Mouse (Mus musculus): ENCODE data around the gene Lactbl1.

Gene Lactbl1

GRCm38 (mm10) chr4:136637563-136638229, 15.3 kb downstream of the Lactbl1 start:
- peak; percentile 46 for DNase-seq

- no peak for DNase-seq
Measured at GRCm38 (mm10) chr4:136638230-136638750, 15.9 kb downstream of the Lactbl1 start.

- DNase-seq, result no peak
Measured at GRCm38 (mm10) chr4:136638890-136639289, 16.5 kb downstream of the Lactbl1 start.

DNA sequence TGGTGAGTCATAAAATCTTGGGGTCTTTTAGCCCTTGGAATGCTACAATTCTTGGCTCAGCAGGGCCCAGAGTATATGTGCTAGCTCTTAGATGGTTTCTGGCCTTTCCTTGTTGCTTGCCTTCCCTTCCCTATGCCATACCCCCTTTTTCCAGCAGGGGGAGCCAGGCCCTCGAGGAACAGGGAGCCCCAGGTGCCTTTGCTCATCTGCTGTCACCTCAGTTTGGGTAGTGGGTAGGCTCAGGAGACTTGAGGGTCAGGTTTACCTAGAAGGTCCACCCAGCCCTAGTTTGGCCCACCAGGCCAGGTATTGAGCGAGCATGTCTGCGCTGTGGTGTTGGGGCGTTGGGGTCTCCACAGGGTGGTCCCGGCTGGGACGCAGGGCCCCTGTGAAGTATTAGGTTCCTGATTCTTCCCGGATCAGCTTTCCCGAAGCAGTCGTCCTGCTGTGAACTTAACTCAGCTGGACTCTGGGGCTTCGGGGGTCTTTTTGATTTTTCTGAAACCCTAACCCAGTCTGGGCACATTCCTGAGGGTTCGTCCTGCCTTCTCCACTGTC, 26.6 kb downstream of the Lactbl1 start:
- DNase-seq, result peak; percentile 81

- DNase-seq, result no peak
Measured at GRCm38 (mm10) chr4:136649480-136650196, 27.2 kb downstream of the Lactbl1 start.

DNA sequence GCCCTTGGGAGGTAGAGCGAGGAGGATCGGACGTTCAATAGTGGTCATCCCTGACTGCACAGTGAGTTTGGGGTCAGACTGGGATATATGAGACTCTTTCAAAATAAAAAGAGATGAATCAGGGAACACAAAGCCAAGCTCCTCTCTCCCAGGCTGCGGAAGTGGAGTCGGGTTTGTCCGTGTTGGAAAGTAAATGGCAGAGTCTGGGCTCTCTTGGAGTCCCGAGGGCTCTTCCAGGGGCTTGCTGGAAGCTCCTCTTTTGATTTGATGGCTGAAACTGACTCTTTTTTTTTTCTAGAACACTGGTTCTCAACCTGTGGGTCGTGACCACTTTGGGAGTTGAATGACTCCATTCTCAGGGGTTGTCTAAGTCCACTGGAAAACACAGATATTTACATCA, 27.8 kb downstream of the Lactbl1 start:
- DNase-seq, result no peak

DNA sequence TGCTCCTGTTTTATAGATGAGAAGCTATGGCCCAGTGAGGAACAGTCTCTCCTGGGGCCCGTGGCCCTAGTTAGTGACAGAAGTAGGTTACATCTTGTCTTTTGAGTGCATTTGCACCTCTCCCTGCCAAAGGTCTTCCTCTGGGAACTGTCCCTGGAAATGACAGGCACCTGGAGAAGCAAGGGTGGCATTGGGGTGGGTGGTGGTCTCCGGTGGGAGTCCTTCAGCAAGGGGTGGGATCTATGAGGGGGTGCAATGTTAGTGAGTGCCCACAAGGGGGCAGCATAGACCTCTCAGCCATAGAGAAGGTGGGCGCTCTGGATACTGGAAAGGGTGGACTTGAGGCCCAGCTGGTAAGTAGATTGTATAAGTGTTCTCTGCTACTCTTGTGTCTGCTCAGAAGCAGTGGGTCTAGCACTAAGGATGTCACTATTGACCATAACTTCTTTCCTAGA, 29.0 kb downstream of the Lactbl1 start:
- DNase-seq, result peak; percentile 47

DNA sequence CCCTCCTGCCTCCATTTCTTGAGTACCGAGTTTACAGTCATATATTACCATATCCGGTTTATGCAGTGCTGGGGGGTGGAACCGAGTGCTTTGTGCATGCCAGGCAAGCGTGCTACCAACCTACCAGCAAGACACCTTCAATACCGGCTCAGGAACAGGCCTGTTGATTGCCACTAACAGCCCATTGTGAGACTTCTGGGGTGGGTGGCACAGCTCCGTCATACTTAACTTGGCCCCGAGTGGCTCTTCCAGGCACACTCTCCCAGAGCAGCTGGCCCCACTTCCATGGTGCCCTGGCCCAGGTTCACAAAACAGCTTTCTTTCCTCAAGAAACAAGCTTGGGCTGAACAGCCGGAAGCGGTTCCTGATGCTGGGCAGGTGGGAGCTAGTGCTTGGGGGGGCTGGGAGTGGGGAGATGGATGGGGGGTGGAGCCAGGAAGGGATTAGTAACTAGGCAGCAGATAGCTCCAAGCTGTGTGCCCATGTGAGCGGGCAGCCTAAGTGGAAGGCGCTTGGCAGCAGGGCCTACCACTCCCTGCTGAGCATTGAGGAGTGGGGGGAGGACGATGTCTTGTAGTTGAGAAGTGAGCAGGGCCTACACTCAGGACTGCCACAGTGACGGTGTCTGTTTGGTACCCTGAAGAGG, 29.6 kb downstream of the Lactbl1 start:
- DNase-seq, result no peak

- no peak for DNase-seq
Measured at GRCm38 (mm10) chr4:136652528-136652910, 30.1 kb downstream of the Lactbl1 start.

GRCm38 (mm10) chr4:136653019-136653418, 30.6 kb downstream of the Lactbl1 start:
- DNase-seq, result no peak

DNA sequence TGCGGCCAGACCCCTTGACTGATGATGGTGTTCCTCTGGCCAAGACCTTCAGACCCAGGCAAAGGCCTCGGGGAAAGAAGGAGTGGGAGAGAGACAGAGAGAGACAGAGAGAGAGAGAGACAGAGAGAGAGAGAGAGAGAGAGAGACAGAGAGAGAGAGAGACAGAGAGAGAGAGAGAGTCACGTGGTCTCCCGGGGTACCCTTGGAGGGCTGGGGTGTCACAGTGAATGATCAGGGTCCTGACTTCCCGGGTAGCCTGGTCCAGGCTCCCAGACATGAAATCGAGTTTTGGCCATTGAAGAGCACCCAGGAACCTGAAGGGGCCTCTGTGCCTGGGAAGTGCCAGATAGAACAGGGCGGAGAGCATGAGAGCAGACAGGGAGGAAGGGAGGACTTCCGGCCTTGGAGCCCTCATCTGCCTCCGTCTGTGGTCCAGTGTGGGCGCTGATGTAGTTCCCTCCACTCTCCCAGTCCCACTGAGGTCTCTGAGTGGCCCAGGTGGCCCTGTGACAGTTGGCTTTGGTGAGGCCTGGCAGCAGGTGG, 31.3 kb downstream of the Lactbl1 start:
- no peak for DNase-seq

GRCm38 (mm10) chr4:136657914-136658313, 35.5 kb downstream of the Lactbl1 start:
- no peak for DNase-seq

DNA sequence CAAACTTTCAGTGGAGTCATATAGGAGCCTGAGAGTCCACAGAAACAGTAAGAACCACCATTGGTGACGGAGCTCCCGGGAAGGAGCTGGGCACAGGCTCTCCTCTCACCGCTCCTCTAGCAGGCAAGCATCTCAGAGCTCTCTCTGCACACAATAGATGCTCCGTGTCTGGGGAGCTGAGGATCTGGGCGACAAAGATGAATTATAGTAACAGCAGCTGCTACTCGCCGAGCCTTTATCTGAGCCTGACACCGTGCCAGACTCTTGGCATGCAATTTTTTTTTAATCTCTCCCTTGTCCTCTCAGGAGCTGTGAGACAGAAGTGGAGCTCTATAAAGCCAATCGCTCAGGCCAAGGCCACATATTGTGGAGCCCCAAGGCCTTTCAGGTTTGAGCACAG, 42.6 kb downstream of the Lactbl1 start:
- no peak for DNase-seq

- DNase-seq, result no peak
Measured at GRCm38 (mm10) chr4:136666002-136666401, 43.6 kb downstream of the Lactbl1 start.

GRCm38 (mm10) chr4:136667757-136668156, 45.3 kb downstream of the Lactbl1 start:
- no peak for DNase-seq

DNA sequence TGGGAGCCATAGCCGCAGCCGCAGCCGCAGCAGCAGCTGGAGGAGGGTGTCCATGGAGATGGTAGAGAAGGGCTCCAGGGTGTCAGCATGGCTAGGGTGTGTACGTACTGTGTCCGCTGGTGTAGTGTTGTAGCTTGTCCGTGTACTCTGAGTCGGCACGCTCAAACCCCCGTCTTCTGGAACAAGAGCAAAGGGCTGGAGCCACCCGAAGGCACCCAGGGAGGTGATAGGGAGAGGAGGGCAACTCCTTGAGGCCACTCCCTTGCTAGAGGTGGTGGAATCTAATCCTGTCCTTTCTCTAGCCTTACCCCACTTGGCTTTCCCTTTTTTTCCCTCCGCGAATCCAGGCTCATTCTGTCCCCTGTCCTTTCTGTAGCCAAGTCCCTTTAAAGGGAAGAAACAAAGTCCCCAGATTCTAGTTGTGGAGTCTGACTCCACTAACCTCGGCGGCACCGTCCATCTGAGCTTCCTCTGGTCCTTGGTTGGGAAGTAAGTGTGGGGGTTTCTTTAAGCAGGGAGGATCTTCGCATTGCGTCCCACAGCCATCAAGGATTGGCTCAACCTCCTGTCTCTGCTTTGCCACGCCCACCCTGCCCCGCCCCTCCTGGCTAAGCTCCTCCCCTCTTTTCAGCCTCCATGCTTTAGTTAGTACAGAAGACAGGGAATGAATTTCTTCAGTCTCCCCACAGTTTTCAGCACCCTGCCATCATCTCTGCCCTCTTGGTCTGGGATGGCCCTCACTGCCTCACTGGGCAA, 50.1 kb downstream of the Lactbl1 start:
- no peak for DNase-seq

GRCm38 (mm10) chr4:136675439-136675838, 53.0 kb downstream of the Lactbl1 start:
- DNase-seq, result no peak

GRCm38 (mm10) chr4:136678480-136678879, 56.1 kb downstream of the Lactbl1 start:
- DNase-seq, result peak; percentile 85

GRCm38 (mm10) chr4:136679221-136679620, 56.8 kb downstream of the Lactbl1 start:
- no peak for DNase-seq

GRCm38 (mm10) chr4:136680641-136681040, 58.2 kb downstream of the Lactbl1 start:
- no peak for DNase-seq

DNA sequence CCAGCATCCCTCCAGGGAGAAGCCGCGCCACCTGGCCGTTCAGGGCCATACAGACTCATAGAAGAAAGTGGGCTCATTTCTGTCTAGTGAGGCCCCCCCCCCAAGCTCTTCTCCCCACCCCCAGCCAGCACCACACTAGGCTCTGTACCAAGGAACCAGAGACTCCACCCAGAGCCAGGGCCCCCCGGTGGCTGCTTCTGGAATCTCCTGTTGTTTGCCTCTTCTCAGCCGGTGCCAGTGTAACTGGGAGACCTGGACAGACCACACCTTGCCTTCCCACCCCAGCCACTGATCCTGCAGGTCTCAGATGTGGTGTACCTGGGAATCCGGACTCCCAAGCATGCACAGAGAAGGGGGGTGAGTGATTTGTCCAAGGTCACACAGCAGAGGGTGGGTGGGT, 62.1 kb downstream of the Lactbl1 start:
- peak; percentile 18 for DNase-seq

DNA sequence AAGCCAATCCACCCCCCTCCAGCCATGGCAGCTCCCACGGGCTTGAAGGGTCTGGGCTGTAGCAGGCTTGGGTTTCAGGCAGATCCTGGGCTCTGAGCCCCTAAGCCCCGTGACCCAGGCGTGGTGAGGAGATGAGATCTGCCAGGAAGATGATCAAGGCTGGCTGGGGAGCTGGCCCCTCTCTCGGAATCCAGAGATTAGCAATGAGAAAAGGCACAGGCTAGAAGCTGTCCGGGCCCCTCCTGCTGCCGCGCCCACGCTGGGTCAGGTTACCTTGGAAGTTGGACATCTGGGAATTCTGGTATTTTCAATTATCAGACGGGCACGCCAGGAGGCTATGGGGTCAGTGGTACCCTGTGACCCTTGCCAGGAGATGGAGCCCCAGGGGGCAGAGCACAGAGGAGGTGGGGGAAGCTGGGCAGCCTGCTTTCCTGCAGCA, 63.0 kb downstream of the Lactbl1 start:
- DNase-seq, result no peak

Measured in thymus, postnatal 25 days (tissue).